Mouse (Mus musculus): Measurements from ENCODE around the gene Mgll.

The Mgll gene

DNA sequence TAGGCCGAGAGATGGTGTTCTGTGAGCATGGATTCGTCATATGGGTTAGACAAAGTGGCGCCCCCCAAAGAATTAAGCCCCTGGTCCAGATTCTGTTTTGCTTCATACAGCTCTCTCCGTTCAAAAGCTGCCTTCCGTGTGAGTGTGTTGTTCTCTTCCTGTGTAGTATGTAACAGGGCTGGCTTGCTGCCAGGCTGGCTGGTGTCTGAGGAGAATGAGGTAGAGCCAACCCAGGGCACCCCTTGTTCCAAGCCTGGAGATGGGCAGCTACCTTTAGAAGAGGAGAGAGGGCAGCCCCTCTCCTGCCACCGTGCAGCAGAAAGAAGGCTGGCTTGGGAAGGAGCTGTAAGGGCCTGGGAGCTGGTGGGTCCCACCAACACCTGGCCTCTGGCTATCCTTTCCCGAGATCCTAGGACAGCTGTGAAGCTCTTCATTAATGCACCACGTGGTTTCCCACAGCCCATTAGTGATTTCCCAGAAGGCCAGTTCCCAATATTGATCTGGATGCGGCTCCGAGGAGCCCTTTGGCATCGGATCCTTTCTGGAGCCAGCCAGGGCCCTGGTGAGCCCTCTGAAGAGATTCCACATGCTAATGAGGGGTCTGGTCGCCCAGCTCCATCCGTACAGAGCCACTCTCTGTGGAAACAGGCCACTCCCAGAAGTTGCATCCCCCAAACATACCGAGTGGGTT, 19.5 kb downstream of the Mgll start:
- no peak for DNase-seq (ENCODE audit: low spot score)

DNA sequence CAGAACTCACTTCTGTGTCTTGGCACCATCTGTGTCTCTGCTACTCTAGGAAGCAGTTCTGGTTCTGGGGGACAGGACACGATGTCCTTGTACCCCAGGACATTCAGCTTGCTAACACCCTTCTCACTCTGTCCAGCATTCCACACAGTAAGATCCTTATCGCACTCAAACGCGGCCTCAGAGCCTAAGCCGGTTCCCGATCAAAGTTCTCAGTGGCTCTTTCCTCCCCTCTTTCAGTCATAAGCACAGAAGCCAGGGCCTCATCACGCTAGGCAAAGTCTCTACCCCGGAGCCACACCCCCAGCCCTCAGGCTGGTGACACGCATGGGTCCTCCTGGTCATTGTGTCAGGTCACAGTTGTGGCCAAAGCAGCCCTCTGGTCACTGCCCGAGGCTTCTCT, 20.8 kb downstream of the Mgll start:
- DNase-seq (ENCODE audit: low spot score): no peak

DNA sequence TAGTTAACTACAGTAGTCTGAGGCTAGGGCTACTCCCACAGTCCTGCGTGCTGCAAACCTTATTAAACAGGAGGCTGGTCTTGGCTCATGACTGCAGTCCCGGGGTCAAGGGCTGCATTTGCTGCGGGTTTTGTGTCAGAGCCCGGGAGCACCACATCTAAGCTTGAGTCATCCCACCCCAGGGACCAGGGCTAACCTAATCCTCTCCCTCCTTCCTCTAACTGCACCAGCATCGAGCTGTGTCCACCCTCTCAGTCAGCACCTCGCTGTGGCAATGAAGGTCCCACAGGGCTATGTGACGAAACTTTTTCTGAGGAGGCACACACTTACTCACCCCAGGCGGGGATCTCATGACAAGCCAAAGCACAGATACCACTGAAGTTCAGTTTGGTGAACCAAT, 22.1 kb downstream of the Mgll start:
- DNase-seq (ENCODE audit: low spot score): no peak

DNA sequence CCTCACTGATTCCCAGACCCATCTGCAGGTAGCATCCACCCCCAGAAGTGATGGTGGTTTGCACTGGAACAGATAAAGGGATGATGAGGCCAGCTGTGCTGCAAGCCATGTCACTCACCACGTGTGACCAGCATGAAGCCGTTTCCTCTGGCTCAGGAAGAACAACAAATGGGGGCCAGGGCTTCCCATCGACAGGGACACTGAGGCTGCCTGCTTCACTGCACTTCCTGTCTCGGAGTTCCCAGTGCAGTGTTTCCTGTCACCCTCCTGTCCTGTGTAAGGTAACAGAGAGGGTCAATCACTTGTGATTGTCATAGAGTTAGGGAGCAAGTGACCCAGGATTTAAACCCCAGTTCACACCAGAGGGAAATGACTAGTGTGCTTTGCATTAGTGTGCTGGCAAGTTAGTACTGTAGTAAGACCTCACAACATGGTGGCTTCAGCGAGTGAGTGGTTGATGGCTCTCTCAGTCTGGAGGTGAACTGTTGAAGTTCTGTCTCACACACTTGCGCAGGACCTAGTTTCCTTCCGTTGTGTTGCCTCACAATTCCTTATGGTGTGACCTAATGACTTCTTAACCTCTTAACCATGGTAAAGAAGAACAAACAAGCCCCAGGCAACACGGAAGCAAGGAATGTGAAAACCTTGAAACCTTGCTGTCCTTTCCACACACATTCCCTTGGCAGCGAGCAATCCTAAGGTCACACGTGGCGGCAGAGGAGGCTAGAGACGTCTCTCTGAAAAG, 23.3 kb downstream of the Mgll start:
- DNase-seq (ENCODE audit: low spot score): no peak

DNA sequence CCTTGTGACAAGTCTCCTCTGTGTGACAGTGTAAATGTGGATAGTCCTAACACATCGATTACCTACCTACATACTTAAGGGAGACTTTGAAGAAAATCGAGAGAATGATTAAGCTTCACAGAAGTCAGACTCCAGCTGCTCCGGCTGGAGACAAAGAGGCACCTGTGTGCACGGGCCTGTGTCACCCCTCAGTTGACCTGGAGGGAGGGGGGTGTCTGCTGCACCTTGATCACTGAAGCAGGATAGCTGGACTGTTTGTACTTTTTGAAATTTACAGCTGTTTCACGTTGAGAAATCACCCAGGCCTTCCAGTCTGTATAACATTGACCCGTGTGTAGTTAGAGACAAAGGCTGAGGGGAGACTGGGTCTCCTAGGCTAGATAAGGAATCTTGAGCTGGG, 26.7 kb downstream of the Mgll start:
- no peak for DNase-seq (ENCODE audit: low spot score)

DNA sequence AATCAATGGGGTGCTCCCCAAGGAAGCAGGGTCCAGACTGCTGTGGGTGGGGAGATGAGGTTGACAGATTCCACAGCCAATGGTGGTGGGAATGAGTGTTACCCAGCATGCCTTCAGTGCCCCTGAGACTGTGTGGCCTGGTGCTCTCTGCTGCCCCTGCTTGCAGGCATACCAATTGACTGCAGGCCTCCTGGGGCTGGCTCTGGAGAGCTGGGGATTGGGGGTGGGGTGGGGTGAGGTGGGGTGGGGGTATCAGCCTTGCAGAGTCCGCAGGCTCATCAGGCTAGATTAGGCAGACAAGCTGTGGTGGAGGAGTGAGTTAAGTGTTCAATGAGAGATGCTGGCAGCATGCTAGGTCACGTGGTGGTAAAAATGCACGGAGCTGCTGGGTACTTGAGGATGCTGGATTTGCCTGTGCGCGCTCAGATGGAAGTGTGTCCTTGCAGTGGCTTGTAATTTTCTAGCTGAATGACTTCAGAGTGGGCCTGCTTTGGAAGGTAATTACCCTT, 28.6 kb downstream of the Mgll start:
- no peak for DNase-seq (ENCODE audit: low spot score)

DNA sequence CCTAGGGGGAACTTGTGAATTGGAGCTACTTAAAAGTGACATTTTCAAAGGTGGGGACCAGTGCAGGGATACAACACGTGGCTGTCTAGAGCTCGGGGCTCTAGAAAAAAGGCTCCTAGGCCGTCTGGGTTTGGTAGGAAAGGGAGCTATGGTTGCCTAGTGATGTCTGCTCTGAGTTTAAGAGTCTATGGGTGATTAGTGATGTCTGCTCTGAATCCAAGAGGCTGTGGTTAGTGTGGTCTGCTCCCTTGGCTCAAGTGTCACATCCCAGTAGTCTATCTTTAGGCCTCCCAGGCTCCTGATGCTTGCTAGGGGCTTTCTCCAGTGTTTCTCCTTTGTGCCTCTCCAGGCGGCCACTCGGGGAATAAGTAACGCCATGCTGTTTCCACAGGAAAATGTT, 29.4 kb downstream of the Mgll start:
- DNase-seq (ENCODE audit: low spot score): no peak

DNA sequence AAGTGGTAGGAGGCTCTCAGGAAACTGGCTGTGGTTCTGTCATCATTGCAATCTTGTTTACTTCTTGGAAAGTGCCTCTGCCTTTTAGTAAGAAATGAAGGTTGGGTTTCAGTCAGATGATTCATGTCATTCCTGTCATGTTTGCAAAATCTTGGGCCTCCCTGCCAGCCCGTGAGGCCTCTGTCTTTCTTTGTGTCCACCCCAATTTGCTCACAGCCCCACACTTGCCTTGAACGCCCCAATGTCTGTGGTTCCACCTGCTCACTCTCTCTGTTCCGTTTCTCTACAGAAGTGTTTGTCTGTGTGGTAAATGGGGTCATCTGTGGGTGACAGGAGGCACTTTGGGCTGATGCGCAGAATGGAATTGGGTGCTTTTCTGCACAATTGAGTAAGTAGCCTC, 32.8 kb downstream of the Mgll start:
- no peak for DNase-seq (ENCODE audit: low spot score)

DNA sequence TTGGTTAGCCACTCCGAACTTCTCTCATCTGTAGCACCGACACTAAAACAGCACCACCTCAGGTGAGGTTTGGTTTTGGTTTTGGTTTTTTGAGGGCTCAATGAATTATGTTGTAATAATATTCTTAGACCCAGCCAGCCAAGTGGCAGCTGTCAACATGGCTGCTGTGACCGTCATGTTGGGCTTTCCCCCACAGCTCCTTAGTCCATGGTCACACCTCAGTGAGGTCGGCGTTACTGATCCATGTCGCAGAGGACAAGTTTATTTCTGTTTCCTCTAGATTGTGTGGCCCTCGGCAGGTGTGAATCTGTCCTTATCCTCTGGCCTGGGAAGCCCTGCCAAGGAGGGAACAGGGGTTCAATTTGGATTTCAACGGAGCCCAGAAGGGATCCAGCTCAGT, 33.9 kb downstream of the Mgll start:
- no peak for DNase-seq (ENCODE audit: low spot score)

DNA sequence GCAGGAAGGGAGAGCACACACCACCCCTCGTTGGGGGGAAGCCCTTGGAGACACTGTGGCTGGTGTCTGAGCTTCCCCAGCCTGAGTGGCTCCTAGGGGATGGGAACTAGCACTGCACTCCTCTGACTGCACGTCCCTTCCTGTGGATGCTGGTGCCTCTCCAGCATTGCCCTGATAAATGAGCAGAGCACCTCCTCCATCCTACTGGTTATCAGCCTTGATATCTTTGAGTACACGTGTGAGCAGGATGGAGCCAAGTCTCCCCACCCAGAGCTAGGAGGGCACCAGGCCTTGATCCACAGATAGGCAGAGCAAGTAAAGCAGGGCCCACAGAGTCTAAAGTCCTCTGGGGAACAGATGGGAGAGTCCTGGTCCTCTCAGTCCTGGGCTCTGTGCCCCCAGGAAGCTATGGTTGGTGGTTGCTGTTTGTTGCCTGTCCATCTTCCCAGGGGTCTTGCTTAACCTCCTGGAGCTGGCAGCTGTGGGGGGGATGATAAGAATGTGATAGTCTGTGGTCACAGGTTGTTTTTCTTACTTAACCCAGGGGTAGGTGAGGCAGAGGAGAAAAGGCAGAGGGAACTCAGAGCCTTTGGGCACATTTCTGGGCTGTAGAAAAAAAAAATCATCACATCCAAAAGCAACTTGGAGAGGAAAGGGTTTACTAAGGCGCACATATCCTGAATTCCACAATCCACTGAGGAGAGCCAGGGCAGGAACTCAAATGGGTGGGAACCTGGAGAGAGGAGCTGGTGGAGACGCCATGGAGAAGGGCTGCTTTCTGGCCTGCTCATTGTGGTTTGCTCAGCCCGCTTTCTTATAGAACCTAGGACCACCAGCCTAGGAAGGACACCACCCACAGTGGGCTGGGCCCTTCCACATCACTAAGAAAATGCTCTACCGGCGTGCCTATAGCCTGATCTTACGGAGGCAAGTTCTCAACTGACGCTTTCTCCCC, 34.6 kb downstream of the Mgll start:
- DNase-seq (ENCODE audit: low spot score): no peak

DNA sequence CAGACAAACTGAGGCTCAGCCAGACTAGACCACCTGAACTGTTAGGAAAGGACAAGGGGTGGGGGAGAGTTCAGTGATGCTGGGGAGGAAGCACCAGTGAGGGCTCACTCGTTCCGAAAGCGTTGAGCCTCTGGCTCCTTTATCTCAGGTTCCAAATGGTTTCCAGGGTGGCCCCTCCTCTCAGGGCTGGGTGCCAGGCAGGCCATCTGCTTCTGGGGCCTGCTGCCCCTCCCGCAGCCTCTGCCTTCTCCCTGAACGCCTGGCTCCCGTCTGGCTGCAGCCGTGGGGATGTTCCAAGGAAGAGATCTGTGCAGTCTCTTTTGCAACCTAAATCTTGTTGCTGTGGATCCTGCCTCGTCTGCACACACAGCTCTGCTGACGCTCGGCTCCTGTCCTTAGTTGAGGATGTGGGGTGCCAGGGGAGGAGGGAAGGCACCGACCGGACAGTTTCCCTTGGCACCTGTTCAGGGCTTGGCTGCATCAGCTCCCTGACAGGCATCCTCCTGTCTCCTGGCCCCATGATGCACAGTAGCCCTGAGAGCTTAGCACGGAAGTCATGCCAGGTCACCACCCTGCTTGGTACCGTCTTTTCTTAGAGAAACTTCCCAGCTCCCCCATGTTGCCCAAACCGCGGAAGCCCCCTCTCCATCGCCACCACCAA, 35.7 kb downstream of the Mgll start:
- DNase-seq (ENCODE audit: low spot score): peak; percentile 77

DNA sequence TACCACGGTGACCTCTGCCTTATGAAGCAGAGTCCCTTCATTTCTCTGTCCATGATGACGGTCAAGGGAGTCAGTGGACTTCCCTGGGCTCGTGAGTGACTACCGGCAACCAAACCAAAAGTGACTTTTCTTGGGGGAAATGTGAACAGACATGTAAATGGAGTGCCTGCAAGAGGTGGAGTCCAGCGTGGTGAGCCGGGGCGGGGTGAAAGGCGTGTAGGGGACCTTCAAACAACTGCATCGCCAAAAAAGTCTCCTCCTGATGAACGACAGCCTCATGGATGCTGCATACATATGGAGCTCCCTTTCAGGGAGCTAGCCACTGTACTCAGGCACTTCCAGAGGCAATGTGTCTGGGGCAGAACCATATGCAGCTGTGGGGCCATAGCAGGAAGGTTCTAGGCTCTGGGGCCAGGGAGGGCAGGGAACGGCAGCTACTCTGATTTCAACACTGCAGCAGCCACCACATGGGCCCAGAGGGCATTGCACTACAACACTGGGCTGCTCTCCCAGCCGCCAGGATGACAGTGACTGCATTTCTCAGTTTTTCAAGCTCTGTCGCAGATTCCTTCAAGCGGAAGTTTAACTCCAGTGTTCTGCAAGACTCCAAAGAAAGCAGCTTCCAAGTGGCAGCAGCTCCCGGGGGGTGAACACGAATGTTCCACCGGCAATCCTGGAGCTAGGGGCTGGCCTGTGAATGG, 36.9 kb downstream of the Mgll start:
- DNase-seq (ENCODE audit: low spot score): no peak

DNA sequence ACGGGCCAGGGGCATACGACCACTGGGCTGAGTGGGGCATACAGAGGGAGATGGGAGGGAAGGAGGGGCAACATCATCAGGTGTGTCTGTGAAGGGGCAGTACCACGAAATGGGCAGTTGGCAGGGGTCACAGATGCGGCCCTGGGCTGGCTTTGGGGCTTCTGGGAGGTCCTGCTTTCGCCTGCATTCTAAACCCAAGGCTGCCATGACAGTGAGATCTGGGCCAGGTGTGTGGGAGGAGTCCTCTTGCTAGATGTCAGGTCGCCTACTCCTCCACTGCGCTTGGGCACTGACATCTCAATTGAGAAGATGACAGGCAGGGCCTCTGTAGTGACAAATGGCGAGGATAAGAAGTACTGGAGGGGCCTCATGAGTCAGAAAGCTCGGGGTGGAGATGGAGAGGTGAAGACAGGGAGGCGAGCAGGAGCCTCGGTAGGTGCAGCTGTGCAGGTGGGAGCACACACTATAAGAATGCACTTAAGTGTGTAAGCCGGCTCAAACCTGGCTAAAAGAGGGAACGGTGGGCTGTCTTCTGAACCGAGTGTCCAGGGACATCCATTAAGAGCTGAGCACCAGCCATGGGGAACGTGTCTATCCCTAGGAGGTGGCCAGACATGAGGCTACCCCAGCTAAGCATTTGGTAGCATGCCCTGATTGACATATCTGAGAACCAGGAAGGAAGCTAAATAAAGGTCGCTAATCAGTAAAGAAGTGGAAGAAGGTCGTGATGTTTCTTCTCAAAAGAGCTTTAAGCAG, 37.6 kb downstream of the Mgll start:
- DNase-seq (ENCODE audit: low spot score): no peak

DNA sequence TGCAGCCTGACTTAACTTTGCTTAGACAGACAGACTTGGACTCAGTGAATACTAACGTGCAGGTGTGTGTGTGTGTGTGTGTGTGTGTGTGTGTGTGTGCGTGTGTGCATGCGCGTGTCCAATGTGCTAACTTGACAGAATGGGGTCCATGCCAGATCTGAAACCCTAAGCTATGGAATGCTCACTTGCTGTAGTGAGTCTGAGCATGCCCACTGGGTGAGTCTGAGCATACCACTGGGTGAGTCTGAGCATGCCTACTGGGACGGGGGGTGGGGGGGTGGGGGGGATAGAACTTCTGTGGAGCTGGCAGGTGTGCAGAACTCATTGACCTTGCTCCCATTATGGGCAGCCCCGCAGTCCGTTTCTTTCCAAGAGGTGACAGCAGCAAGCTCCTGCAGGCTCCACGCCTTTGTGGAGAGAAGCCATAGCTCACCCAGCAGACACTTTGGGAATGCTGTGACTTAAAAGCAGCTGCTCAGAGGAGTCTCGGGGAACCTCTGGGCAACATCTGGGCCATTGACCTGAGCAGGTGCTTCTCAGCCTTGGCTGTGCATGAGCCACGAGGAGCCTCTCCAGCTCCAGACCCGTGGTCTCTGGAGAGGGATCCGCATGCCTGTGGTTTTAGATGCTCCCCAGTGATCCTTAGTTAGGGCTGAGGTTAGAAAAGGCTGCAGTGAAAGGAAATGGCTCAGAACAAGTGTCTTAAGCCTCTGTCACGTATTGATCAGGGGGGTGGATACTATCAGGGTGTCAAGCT, 38.4 kb downstream of the Mgll start:
- no peak for DNase-seq (ENCODE audit: low spot score)

DNA sequence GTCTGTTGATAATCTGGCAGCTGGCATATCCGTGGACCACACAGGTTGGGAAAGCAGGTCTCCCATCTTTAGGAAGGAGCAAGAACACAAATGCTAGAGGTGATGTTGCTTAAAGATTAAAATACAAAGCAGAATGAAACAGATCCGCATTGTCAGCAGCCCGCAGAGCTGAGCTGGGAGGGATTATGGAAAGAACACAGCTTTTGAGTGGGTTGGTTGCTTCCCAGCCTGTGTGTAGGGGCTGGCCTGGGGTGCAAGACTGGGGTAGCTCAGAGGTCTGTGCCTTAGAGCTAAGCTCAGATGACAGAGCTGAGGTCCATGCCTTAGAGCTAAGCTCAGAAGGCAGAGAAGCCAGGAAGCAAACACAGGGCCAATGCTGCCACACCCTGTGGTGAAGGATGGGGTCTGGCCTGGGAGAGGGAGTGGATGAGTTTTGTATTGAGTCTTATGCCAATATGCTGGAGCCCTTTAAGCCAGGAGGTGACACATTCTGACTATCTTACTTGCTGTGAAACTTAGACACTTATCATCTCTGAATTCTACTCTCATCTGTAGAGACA, 39.4 kb downstream of the Mgll start:
- DNase-seq (ENCODE audit: low spot score): no peak

DNA sequence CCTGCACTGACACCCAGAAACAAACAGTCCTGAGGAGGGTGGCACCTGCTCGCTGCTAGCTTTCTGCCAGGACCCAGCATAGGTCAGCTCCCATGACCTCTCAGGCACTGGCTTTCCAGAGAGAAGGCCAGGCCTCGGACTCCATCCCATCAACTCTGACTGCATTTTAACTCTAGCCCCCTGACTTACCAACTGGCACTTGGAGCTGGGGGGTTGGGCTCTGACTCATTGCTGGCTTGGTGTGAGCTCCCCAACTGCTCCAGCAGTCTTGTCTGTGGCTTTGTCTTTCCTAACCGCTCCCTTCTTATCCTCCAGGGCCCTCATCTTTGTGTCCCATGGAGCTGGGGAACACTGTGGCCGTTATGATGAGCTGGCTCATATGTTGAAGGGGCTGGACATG, 40.1 kb downstream of the Mgll start:
- DNase-seq (ENCODE audit: low spot score): no peak

DNA sequence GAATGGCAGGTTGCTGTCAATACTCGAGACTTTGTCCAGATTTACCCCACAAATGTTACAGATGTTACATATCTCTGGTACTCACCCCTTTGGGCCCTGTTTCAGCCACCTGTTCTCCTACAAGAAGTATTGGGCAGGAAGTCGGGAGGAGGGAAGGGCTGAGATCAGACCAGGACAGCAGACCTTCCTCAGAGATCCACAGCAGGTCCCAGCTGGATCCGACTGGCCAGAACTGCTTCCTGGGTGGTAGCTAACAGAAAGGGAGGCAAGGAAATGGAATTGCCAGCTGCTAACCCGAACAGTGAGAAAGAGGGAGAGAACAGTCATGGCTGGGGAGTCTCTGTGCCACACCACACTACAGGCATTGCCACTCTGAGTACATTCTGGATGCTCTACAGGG, 43.5 kb downstream of the Mgll start:
- no peak for DNase-seq (ENCODE audit: low spot score)

DNA sequence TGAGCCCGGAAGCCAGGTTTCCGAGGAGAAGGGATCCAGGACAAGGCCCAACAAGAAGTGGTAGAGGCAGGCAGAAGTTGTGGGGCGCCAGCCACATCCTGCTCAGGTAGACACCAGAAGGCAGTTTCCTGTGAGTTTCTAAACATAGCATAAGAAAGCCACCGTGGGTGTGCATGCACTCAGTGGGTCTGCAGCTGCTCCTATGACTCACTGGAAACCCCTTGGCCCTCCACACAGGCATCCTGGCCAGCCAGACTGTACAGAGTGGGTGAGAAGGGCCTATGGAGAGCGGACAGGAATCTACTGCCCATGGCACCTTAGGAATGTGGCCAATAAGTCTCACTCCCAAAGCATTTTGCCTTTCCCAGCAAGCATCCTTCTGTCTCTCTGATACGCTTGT, 45.5 kb downstream of the Mgll start:
- DNase-seq (ENCODE audit: low spot score): no peak

DNA sequence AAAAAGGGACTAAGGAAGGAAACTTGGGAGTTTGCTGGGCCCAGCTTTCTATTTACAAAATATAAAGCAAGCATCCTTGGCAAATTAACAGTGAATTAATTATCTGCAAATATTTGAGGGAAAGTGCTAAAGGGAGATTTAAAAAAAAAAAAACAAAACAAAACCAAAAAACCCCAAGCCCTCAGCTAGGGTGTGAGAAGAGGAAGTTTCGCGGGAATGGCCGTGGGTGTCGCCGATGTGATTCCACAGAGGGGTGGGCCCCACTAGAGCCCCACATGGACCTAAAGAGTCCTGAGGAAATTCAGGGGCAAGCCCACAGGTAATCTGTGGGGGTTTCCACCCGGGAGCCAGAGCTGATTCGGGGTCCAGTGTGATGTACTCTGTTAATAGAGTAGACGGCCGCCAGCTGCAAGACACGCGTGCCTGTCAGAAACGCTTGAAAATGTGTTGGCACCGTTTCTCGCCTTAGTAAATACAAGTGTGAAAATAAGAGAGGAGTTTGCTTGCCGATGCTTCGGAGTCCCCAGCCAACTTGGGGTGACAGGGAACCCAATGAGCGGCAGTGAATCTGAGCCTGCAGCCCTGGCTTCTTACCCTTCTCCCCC, 46.2 kb downstream of the Mgll start:
- DNase-seq (ENCODE audit: low spot score): no peak
